Mouse (Mus musculus) bone marrow macrophage, adult 2 months (primary cell): ENCODE measurements around the gene Fgf4.

Source experiments
- CTCF ChIP-seq: IDR thresholded peaks from 2 replicates; pipeline ENCODE4 v1.5.1; 2012; ENCODE audit warnings: low read depth, mild to moderate bottlenecking, low read length, moderate library complexity
- POLR2A ChIP-seq: IDR thresholded peaks from 2 replicates; pipeline ENCODE4 v1.6.1; 2012; ENCODE audit warnings: mild to moderate bottlenecking, low read depth, low read length, borderline replicate concordance

- no peak for TF ChIP-seq POLR2A
- TF ChIP-seq CTCF = no peak
Observed at GRCm38 (mm10) chr7:144887672-144888071, 40.5 kb downstream of the Fgf4 start.
